Mouse (Mus musculus) hindbrain, embryonic 15.5 days (tissue): ENCODE measurements around the gene Irf6. TPM values are rescaled to one million over a fixed set of nuclear protein-coding genes. Genes with fewer than 3 reads are reported as not detected.

Experiments
- ATAC-seq: fragments of 200-750 bp; cut with Nextera tagmentation; 2 replicates; pipeline ENCODE4 v1.8.0; 2017; ENCODE audit warnings: low read depth, moderate number of reproducible peaks, moderate TSS enrichment; ENCODE audit not compliant: low FRiP score
- H3K27ac ChIP-seq: fragments of 300-500 bp; sonication (generic); replicated peaks from 2 replicates; pipeline ENCODE4 v1.5.1; 2015; ENCODE audit warnings: mild to moderate bottlenecking, inconsistent platforms
- H3K27me3 ChIP-seq: fragments of 300-500 bp; sonication (generic); 2 replicates; pipeline ENCODE4 v1.6.1; 2015; ENCODE audit warnings: control low read depth, inconsistent platforms
- H3K36me3 ChIP-seq: fragments of 300-500 bp; sonication (generic); 2 replicates; pipeline ENCODE4 v1.6.1; 2015; ENCODE audit warnings: control low read depth, inconsistent platforms
- H3K4me1 ChIP-seq: fragments of 300-500 bp; sonication (generic); replicated peaks from 2 replicates; pipeline ENCODE4 v1.6.1; 2015; ENCODE audit warnings: control low read depth, inconsistent platforms
- H3K4me2 ChIP-seq: fragments of 300-500 bp; sonication (generic); 2 replicates; pipeline ENCODE4 v1.6.1; 2015; ENCODE audit warnings: moderate library complexity, mild to moderate bottlenecking, inconsistent platforms
- H3K4me3 ChIP-seq: fragments of 300-500 bp; sonication (generic); 2 replicates; pipeline ENCODE4 v1.5.1; 2015; ENCODE audit warnings: mild to moderate bottlenecking, inconsistent platforms
- H3K9ac ChIP-seq: fragments of 300-500 bp; sonication (generic); 2 replicates; pipeline ENCODE4 v1.6.1; 2015; ENCODE audit warnings: inconsistent platforms
- H3K9me3 ChIP-seq: fragments of 300-500 bp; sonication (generic); 2 replicates; pipeline ENCODE4 v1.6.1; 2016; ENCODE audit warnings: control low read depth, inconsistent platforms
- WGBS: fragments of 180-500 bp; shearing (Covaris S2); methylation state at CpG from one replicate; pipeline ENCODE4 v1.1.7; 2015; 5-methylcytosine and 5-hydroxymethylcytosine counted together
- polyA plus RNA-seq: library from polyadenylated mRNA; unstranded; fragments of >200 nt; fragmentation: Nextera tagmentation; extraction: Ambion mirVana; gene quantifications from 2 replicates; pipeline ENCODE4 v1.2.1, GENCODE M21; 2015

Gene Irf6
- polyA plus RNA-seq, 1 experiment from 2014 or later: 0.75 TPM

- Histone ChIP-seq H3K4me3 (no peak within 1 kb of the TSS), H3K36me3 (no peaks in the 10 kb centered on the region), H3K27ac (no peak within 1 kb of the TSS), H3K27me3 (no peaks in the 10 kb centered on the region), H3K4me2 (no peak within 1 kb of the TSS), H3K4me1 (no peaks in the 10 kb centered on the region), H3K9me3 (no peaks in the 10 kb centered on the region), H3K9ac (no peak within 1 kb of the TSS)
- 92% methylated on average over 3 of the region's 3 CpGs for WGBS
- ATAC-seq: no peak
Observed at GRCm38 (mm10) chr1:193207503-193207902, 54.6 kb downstream of the Irf6 start, which contains the start of gene Lamb3. TSS of gene Lamb3 (plus strand) at chr1:193207699.

- no peak for ATAC-seq
- H3K4me1 ChIP-seq: no peaks in the 10 kb centered on the region
- WGBS: 48% methylated on average over 2 of the region's 2 CpGs
Observed at GRCm38 (mm10) chr1:193208178-193208577, 55.3 kb downstream of the Irf6 start.

GRCm38 (mm10) chr1:193211371-193211770 lies 58.5 kb downstream of the Irf6 start:
- H3K9ac ChIP-seq: no peak overlapping the region
- 86% methylated on average over 5 of the region's 5 CpGs for WGBS
- ATAC-seq: no peak

More at GRCm38 (mm10) chr1:193208178-193208577, 55.3 kb downstream of the Irf6 start:
- H3K27me3 ChIP-seq: no peaks in the 10 kb centered on the region
- H3K4me2 ChIP-seq: no peak overlapping the region
- H3K4me3 ChIP-seq: no peak overlapping the region
- no peaks in the 10 kb centered on the region for H3K36me3 ChIP-seq
- H3K9me3 ChIP-seq: no peaks in the 10 kb centered on the region
- no peak overlapping the region for H3K9ac ChIP-seq
- no peak overlapping the region for H3K27ac ChIP-seq

GRCm38 (mm10) chr1:193214053-193214452 lies 61.1 kb downstream of the Irf6 start:
- H3K9me3 ChIP-seq: no peaks in the 10 kb centered on the region
- whole genome bisulfite sequencing: 80% methylated on average over 5 of the region's 5 CpGs
- H3K36me3 ChIP-seq: no peaks in the 10 kb centered on the region
- no peak overlapping the region for H3K27ac ChIP-seq
- H3K9ac ChIP-seq: no peak overlapping the region
- H3K4me2 ChIP-seq: no peak overlapping the region
- H3K27me3 ChIP-seq: no peaks in the 10 kb centered on the region
- no peaks in the 10 kb centered on the region for H3K4me1 ChIP-seq
- no peak overlapping the region for H3K4me3 ChIP-seq
- ATAC-seq: no peak

More at GRCm38 (mm10) chr1:193211371-193211770, 58.5 kb downstream of the Irf6 start:
- no peak overlapping the region for H3K4me2 ChIP-seq
- no peak overlapping the region for H3K27ac ChIP-seq
- no peaks in the 10 kb centered on the region for H3K27me3 ChIP-seq
- no peaks in the 10 kb centered on the region for H3K4me1 ChIP-seq
- no peak overlapping the region for H3K4me3 ChIP-seq
- no peaks in the 10 kb centered on the region for H3K36me3 ChIP-seq
- no peaks in the 10 kb centered on the region for H3K9me3 ChIP-seq

GRCm38 (mm10) chr1:193216000-193216399 lies 63.1 kb downstream of the Irf6 start:
- Histone ChIP-seq H3K4me1 (no peaks in the 10 kb centered on the region), H3K4me2 (no peak overlapping the region), H3K27ac (no peak overlapping the region), H3K9ac (no peak overlapping the region), H3K27me3 (no peaks in the 10 kb centered on the region), H3K9me3 (no peaks in the 10 kb centered on the region), H3K36me3 (no peaks in the 10 kb centered on the region), H3K4me3 (no peak overlapping the region)
- ATAC-seq: no peak
- WGBS: 83% methylated on average over 3 of the region's 3 CpGs

- H3K36me3 ChIP-seq: no peaks in the 10 kb centered on the region
- H3K4me1 ChIP-seq: no peaks in the 10 kb centered on the region
- ATAC-seq: no peak
- H3K27me3 ChIP-seq: no peaks in the 10 kb centered on the region
- 65% methylated on average over 5 of the region's 5 CpGs for WGBS
- no peak overlapping the region for H3K4me3 ChIP-seq
- no peak overlapping the region for H3K27ac ChIP-seq
- no peaks in the 10 kb centered on the region for H3K9me3 ChIP-seq
- no peak overlapping the region for H3K4me2 ChIP-seq
- no peak overlapping the region for H3K9ac ChIP-seq
Observed at GRCm38 (mm10) chr1:193220408-193220807, 67.5 kb downstream of the Irf6 start.

Other genes starting within 250 kb of the Irf6 start
- 5.8 and 5.9 TPM in 2 replicates for gene Syt14, start 117.3 kb upstream of the Irf6 start, polyA plus RNA-seq
- 6.7 and 7.2 TPM in 2 replicates for gene Diexf, start 22.8 kb upstream of the Irf6 start, polyA plus RNA-seq
- gene A130010J15Rik, start 14.9 kb downstream of the Irf6 start, polyA plus RNA-seq: 11.1 and 11.8 TPM in 2 replicates
- gene Traf3ip3, start 48.6 kb downstream of the Irf6 start, polyA plus RNA-seq: 2.3 and 2.5 TPM in 2 replicates
- gene Lamb3, start 54.6 kb downstream of the Irf6 start, polyA plus RNA-seq: 0.54 and 0.56 TPM in 2 replicates
- gene Hsd11b1, start 111.0 kb downstream of the Irf6 start, polyA plus RNA-seq: 0.28 and 0.40 TPM in 2 replicates
- 7.9 and 8.2 TPM in 2 replicates for gene G0s2, start 120.1 kb downstream of the Irf6 start, polyA plus RNA-seq
- 40.5 and 41.0 TPM in 2 replicates for gene Camk1g, start 217.2 kb downstream of the Irf6 start, polyA plus RNA-seq